Mouse (Mus musculus) hindbrain, embryonic 15.5 days (tissue): ENCODE data around the gene Xrcc4. TPM values are rescaled to one million over a fixed set of nuclear protein-coding genes. Genes with fewer than 3 reads are reported as not detected.
A peak's percentile ranks its signal among the peaks of the same experiment; 100 is the strongest.

Experiments
- ATAC-seq: fragments of 200-750 bp; cut with Nextera tagmentation; 2 replicates; pipeline ENCODE4 v1.8.0; 2017; ENCODE audit warnings: low read depth, moderate number of reproducible peaks, moderate TSS enrichment; ENCODE audit not compliant: low FRiP score
- H3K27ac ChIP-seq: fragments of 300-500 bp; sonication (generic); replicated peaks from 2 replicates; pipeline ENCODE4 v1.5.1; 2015; ENCODE audit warnings: mild to moderate bottlenecking, inconsistent platforms
- H3K27me3 ChIP-seq: fragments of 300-500 bp; sonication (generic); 2 replicates; pipeline ENCODE4 v1.6.1; 2015; ENCODE audit warnings: control low read depth, inconsistent platforms
- H3K36me3 ChIP-seq: fragments of 300-500 bp; sonication (generic); 2 replicates; pipeline ENCODE4 v1.6.1; 2015; ENCODE audit warnings: control low read depth, inconsistent platforms
- H3K4me1 ChIP-seq: fragments of 300-500 bp; sonication (generic); replicated peaks from 2 replicates; pipeline ENCODE4 v1.6.1; 2015; ENCODE audit warnings: control low read depth, inconsistent platforms
- H3K4me2 ChIP-seq: fragments of 300-500 bp; sonication (generic); 2 replicates; pipeline ENCODE4 v1.6.1; 2015; ENCODE audit warnings: moderate library complexity, mild to moderate bottlenecking, inconsistent platforms
- H3K4me3 ChIP-seq: fragments of 300-500 bp; sonication (generic); 2 replicates; pipeline ENCODE4 v1.5.1; 2015; ENCODE audit warnings: mild to moderate bottlenecking, inconsistent platforms
- H3K9ac ChIP-seq: fragments of 300-500 bp; sonication (generic); 2 replicates; pipeline ENCODE4 v1.6.1; 2015; ENCODE audit warnings: inconsistent platforms
- H3K9me3 ChIP-seq: fragments of 300-500 bp; sonication (generic); 2 replicates; pipeline ENCODE4 v1.6.1; 2016; ENCODE audit warnings: control low read depth, inconsistent platforms
- WGBS: fragments of 180-500 bp; shearing (Covaris S2); methylation state at CpG from one replicate; pipeline ENCODE4 v1.1.7; 2015; 5-methylcytosine and 5-hydroxymethylcytosine counted together
- polyA plus RNA-seq: library from polyadenylated mRNA; unstranded; fragments of >200 nt; fragmentation: Nextera tagmentation; extraction: Ambion mirVana; gene quantifications from 2 replicates; pipeline ENCODE4 v1.2.1, GENCODE M21; 2015

Gene Xrcc4
- polyA plus RNA-seq, 1 experiment from 2014 or later, result 14.7 TPM

GRCm38 (mm10) chr13:89742686-89743200 lies 346.7 kb downstream of the Xrcc4 start:
- H3K36me3 ChIP-seq, result no peaks in the 10 kb centered on the region
- peak overlapping the region; percentile 85 for H3K27ac ChIP-seq
- H3K4me2 ChIP-seq, result peak overlapping the region; percentile 87
- peak; percentile 47; the same call in 1 of the 2 replicates for ATAC-seq
- H3K27me3 ChIP-seq, result no peaks in the 10 kb centered on the region
- peak overlapping the region; percentile 66 for H3K4me3 ChIP-seq
- peaks cover 24% of the 10 kb centered on the region for H3K4me1 ChIP-seq
- no peaks in the 10 kb centered on the region for H3K9me3 ChIP-seq
- WGBS, result under 1% methylated on average over 15 of the region's 15 CpGs
- H3K9ac ChIP-seq, result peak overlapping the region; percentile 70

- H3K4me3 ChIP-seq, result peak within 1 kb of the TSS; percentile 66
- H3K4me2 ChIP-seq, result peak within 1 kb of the TSS; percentile 87
- H3K9ac ChIP-seq, result peak within 1 kb of the TSS; percentile 70
- H3K27me3 ChIP-seq, result no peaks in the 10 kb centered on the region
- WGBS, result under 1% methylated on average over 40 of the region's 40 CpGs
- H3K36me3 ChIP-seq, result no peaks in the 10 kb centered on the region
- H3K4me1 ChIP-seq, result peaks cover 24% of the 10 kb centered on the region
- peak; percentile 72 for ATAC-seq
- H3K27ac ChIP-seq, result peak within 1 kb of the TSS; percentile 85
- H3K9me3 ChIP-seq, result no peaks in the 10 kb centered on the region
These were observed 347.4 kb downstream of the Xrcc4 start, which contains the start of gene Vcan for GRCm38 (mm10) chr13:89741766-89742685. Gene Vcan, minus strand, starts transcription at chr13:89742509.

GRCm38 (mm10) chr13:89741116-89741551 lies 348.3 kb downstream of the Xrcc4 start:
- 0% methylated on average over 14 of the region's 14 CpGs for WGBS
- H3K4me1 ChIP-seq, result peaks cover 24% of the 10 kb centered on the region
- peak overlapping the region; percentile 87 for H3K4me2 ChIP-seq
- H3K9ac ChIP-seq, result peak overlapping the region; percentile 70
- peak overlapping the region; percentile 66 for H3K4me3 ChIP-seq
- peak overlapping the region; percentile 85 for H3K27ac ChIP-seq
- ATAC-seq, result peak; percentile 58; the same call in 1 of the 2 replicates
- H3K9me3 ChIP-seq, result no peaks in the 10 kb centered on the region
- H3K36me3 ChIP-seq, result no peaks in the 10 kb centered on the region
- H3K27me3 ChIP-seq, result no peaks in the 10 kb centered on the region

GRCm38 (mm10) chr13:89740243-89741115 lies 348.9 kb downstream of the Xrcc4 start:
- peaks cover 24% of the 10 kb centered on the region for H3K4me1 ChIP-seq
- no peaks in the 10 kb centered on the region for H3K9me3 ChIP-seq
- no peaks in the 10 kb centered on the region for H3K27me3 ChIP-seq
- H3K27ac ChIP-seq, result peak overlapping the region; percentile 85
- H3K4me2 ChIP-seq, result peak overlapping the region; percentile 87
- peak overlapping the region; percentile 66 for H3K4me3 ChIP-seq
- H3K9ac ChIP-seq, result peak overlapping the region; percentile 70
- ATAC-seq, result peak; percentile 91
- under 1% methylated on average over 33 of the region's 33 CpGs for WGBS
- no peaks in the 10 kb centered on the region for H3K36me3 ChIP-seq

GRCm38 (mm10) chr13:89739696-89740242 lies 349.6 kb downstream of the Xrcc4 start:
- H3K4me2 ChIP-seq, result peak overlapping the region; percentile 87
- H3K9me3 ChIP-seq, result no peaks in the 10 kb centered on the region
- H3K9ac ChIP-seq, result peak overlapping the region; percentile 58
- H3K27ac ChIP-seq, result peak overlapping the region; percentile 85
- H3K27me3 ChIP-seq, result no peaks in the 10 kb centered on the region
- ATAC-seq, result 0 out of 2 replicates have a peak, but pooled peaks have one; percentile 28
- peaks cover 24% of the 10 kb centered on the region for H3K4me1 ChIP-seq
- H3K36me3 ChIP-seq, result no peaks in the 10 kb centered on the region
- peak overlapping the region; percentile 66 for H3K4me3 ChIP-seq
- WGBS, result under 1% methylated on average over 24 of the region's 24 CpGs

GRCm38 (mm10) chr13:89738776-89739695 lies 350.4 kb downstream of the Xrcc4 start:
- H3K36me3 ChIP-seq, result no peaks in the 10 kb centered on the region
- H3K27ac ChIP-seq, result peak overlapping the region; percentile 85
- peak overlapping the region; percentile 66 for H3K4me3 ChIP-seq
- peak overlapping the region; percentile 58 for H3K9ac ChIP-seq
- no peaks in the 10 kb centered on the region for H3K9me3 ChIP-seq
- no peaks in the 10 kb centered on the region for H3K27me3 ChIP-seq
- peak; percentile 42 for ATAC-seq
- H3K4me1 ChIP-seq, result peaks cover 24% of the 10 kb centered on the region
- peak overlapping the region; percentile 87 for H3K4me2 ChIP-seq
- WGBS, result 2% methylated on average over 31 of the region's 31 CpGs

GRCm38 (mm10) chr13:89738275-89738674 lies 351.1 kb downstream of the Xrcc4 start:
- Histone ChIP-seq H3K4me1 (peaks cover 24% of the 10 kb centered on the region), H3K9me3 (no peaks in the 10 kb centered on the region), H3K27ac (no peak overlapping the region), H3K36me3 (no peaks in the 10 kb centered on the region), H3K9ac (no peak overlapping the region), H3K4me2 (peak overlapping the region; percentile 87), H3K4me3 (peak overlapping the region; percentile 66; the same call in 1 of the 2 replicates), H3K27me3 (no peaks in the 10 kb centered on the region)
- no peak for ATAC-seq
- WGBS, result 39% methylated on average over 2 of the region's 2 CpGs

GRCm38 (mm10) chr13:89735111-89735510 lies 354.3 kb downstream of the Xrcc4 start:
- ATAC-seq, result no peak
- H3K9me3 ChIP-seq, result no peaks in the 10 kb centered on the region
- no peak overlapping the region for H3K4me2 ChIP-seq
- H3K4me1 ChIP-seq, result peaks cover 8% of the 10 kb centered on the region; the same call in 1 of the 2 replicates
- 63% methylated on average over 5 of the region's 5 CpGs for WGBS
- H3K27me3 ChIP-seq, result no peaks in the 10 kb centered on the region
- no peak overlapping the region for H3K9ac ChIP-seq
- no peak overlapping the region for H3K4me3 ChIP-seq
- H3K27ac ChIP-seq, result no peak overlapping the region
- no peaks in the 10 kb centered on the region for H3K36me3 ChIP-seq

GRCm38 (mm10) chr13:89726492-89726891 lies 362.9 kb downstream of the Xrcc4 start:
- Histone ChIP-seq H3K9me3 (no peaks in the 10 kb centered on the region), H3K4me1 (no peaks in the 10 kb centered on the region)
- WGBS, result 82% methylated on average over 2 of the region's 2 CpGs

More at GRCm38 (mm10) chr13:89726492-89726891, 362.9 kb downstream of the Xrcc4 start:
- Histone ChIP-seq H3K9ac (no peak overlapping the region), H3K4me3 (no peak overlapping the region), H3K27me3 (no peaks in the 10 kb centered on the region), H3K36me3 (peaks cover 10% of the 10 kb centered on the region), H3K27ac (no peak overlapping the region), H3K4me2 (no peak overlapping the region)
- no peak for ATAC-seq
